Mouse (Mus musculus): ENCODE measurements at regions not wholly inside any gene's neighbourhood (a gene's known extent, or its start where the extent isn't known, plus 50 kb on each side); places are given as distances from the start of the nearest gene placed in this dataset.

- Histone ChIP-seq H3K4me1 (ENCODE audit: insufficient read depth) (no peaks in the 10 kb centered on the region), H3K27me3 (ENCODE audit: insufficient read depth, low read length) (no peaks in the 10 kb centered on the region), H3K4me3 (ENCODE audit: low read depth, low read length) (no peak overlapping the region), H3K9ac (no peak overlapping the region), H3K4me2 (no peak overlapping the region), H3K9me3 (ENCODE audit: low read depth, low read length) (no peaks in the 10 kb centered on the region), H3K36me3 (ENCODE audit: insufficient read depth) (no peaks in the 10 kb centered on the region), H3K27ac (ENCODE audit: low read depth) (no peak overlapping the region)
- DNase-seq = no peak
- WGBS = 48% methylated on average over 1 of the region's 1 CpGs
- TF ChIP-seq CTCF (IDR thresholded peaks at IDR 0.05; ENCODE audit: low read depth) = no peak
- ATAC-seq (ENCODE audit: insufficient read depth) = no peak
Observed at GRCm38 (mm10) chr11:114254344-114254743, 187.5 kb upstream of the Sdk2 start.

DNA sequence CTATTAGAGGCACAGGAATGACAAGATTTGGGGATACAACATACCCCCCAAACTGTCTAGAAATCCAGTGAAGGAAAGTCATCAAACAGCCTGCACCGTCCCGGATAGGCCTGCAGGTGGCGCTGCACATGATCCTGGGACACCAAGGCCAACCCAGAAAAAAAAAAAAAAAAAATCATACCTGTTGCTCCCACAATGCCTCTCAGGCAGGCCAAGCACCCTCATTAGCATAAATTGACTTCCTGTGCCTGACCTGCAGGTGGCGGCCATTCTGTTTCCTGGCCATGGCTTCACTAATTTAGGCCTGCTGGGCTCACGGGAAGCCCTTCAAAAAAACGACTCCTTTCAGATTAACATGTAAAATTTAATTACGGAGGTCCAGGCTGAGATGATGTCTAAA lies 184.8 kb upstream of the Sdk2 start:
- H3K27me3 ChIP-seq (ENCODE audit: insufficient read depth, low read length) = no peaks in the 10 kb centered on the region
- H3K27ac ChIP-seq (ENCODE audit: low read depth) = no peak overlapping the region

DNA sequence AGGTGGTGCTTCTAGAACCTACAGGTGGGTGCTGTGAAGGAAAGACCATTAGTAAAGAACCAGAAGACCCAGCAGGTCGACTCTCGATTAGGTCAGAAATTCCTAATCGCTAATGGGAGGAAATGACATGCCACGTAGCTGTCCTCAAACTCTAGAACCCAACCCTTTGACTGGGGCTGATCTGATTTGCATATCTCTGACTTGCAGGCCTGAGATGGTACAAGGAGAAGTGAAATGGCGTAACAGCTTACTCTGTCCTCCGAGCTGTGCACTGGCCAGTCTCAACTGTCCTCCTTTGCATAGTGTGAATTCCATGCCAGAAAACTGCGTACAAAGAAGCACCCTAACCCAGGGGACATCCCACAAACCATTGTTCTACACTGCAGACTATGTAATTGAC lies 182.4 kb upstream of the Sdk2 start:
- no peak for ATAC-seq (ENCODE audit: insufficient read depth)
- 75% methylated on average over 7 of the region's 7 CpGs for WGBS
- no peaks in the 10 kb centered on the region for H3K27me3 ChIP-seq (ENCODE audit: insufficient read depth, low read length)

More for the DNA sequence above, 184.8 kb upstream of the Sdk2 start:
- Histone ChIP-seq H3K4me1 (ENCODE audit: insufficient read depth) (peaks cover 5% of the 10 kb centered on the region; the same call in 1 of the 2 replicates), H3K4me3 (ENCODE audit: low read depth, low read length) (no peak overlapping the region), H3K4me2 (no peak overlapping the region), H3K36me3 (ENCODE audit: insufficient read depth) (no peaks in the 10 kb centered on the region), H3K9me3 (ENCODE audit: low read depth, low read length) (no peaks in the 10 kb centered on the region), H3K9ac (no peak overlapping the region)
- DNase-seq (no peak), ATAC-seq (ENCODE audit: insufficient read depth) (no peak)
- peak; percentile 52 for TF ChIP-seq CTCF (IDR thresholded peaks at IDR 0.05; ENCODE audit: low read depth)
- 78% methylated on average over 7 of the region's 7 CpGs for WGBS

DNA sequence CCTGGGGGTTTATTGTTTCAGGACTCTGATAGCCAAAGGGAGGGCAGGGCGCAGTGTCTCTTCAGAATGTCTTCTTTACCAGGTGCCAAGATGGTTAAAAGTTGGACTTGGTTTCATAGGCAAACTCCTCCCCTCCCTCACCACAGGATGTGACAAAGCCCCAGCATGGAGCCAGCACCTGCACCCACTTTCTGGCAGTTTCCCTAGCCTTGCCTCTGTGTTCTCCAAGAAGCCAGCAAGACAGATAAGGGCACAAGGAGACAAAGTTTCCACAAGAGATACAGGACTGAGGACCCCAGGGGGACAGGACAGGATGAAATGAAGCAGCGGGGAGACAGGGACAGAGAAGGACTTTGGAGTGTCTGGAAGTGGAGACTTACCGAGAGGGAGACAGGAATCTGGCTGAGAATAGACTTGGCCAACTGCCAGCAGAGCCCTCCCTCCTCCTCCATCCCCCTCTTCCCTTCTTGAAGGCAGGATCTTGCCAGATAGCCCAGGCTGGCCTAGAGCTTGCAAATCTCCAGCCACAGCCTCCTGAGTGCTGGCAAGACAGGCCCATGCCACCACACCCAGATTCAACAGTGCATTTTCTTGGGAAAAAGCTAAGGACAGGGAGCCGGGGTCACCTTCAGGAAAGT lies 181.5 kb upstream of the Sdk2 start:
- TF ChIP-seq CTCF (IDR thresholded peaks at IDR 0.05; ENCODE audit: low read depth) = no peak
- H3K4me2 ChIP-seq = no peak overlapping the region
- H3K36me3 ChIP-seq (ENCODE audit: insufficient read depth) = no peaks in the 10 kb centered on the region
- H3K9me3 ChIP-seq (ENCODE audit: low read depth, low read length) = no peaks in the 10 kb centered on the region
- H3K4me3 ChIP-seq (ENCODE audit: low read depth, low read length) = no peak overlapping the region
- ATAC-seq (ENCODE audit: insufficient read depth) (0 out of 2 replicates have a peak, but pooled peaks have one; percentile 41), DNase-seq (peak; percentile 67)
- peaks cover 5% of the 10 kb centered on the region; the same call in 1 of the 2 replicates for H3K4me1 ChIP-seq (ENCODE audit: insufficient read depth)
- no peaks in the 10 kb centered on the region for H3K27me3 ChIP-seq (ENCODE audit: insufficient read depth, low read length)
- no peak overlapping the region for H3K9ac ChIP-seq
- 56% methylated on average over 4 of the region's 4 CpGs for WGBS
- H3K27ac ChIP-seq (ENCODE audit: low read depth) = no peak overlapping the region

More for the DNA sequence above, 182.4 kb upstream of the Sdk2 start:
- H3K4me1 ChIP-seq (ENCODE audit: insufficient read depth) = peaks cover 5% of the 10 kb centered on the region; the same call in 1 of the 2 replicates
- no peaks in the 10 kb centered on the region for H3K9me3 ChIP-seq (ENCODE audit: low read depth, low read length)
- H3K9ac ChIP-seq = no peak overlapping the region
- no peak for DNase-seq
- H3K27ac ChIP-seq (ENCODE audit: low read depth) = no peak overlapping the region
- no peak overlapping the region for H3K4me3 ChIP-seq (ENCODE audit: low read depth, low read length)
- H3K36me3 ChIP-seq (ENCODE audit: insufficient read depth) = no peaks in the 10 kb centered on the region
- H3K4me2 ChIP-seq = no peak overlapping the region
- no peak for TF ChIP-seq CTCF (IDR thresholded peaks at IDR 0.05; ENCODE audit: low read depth)

DNA sequence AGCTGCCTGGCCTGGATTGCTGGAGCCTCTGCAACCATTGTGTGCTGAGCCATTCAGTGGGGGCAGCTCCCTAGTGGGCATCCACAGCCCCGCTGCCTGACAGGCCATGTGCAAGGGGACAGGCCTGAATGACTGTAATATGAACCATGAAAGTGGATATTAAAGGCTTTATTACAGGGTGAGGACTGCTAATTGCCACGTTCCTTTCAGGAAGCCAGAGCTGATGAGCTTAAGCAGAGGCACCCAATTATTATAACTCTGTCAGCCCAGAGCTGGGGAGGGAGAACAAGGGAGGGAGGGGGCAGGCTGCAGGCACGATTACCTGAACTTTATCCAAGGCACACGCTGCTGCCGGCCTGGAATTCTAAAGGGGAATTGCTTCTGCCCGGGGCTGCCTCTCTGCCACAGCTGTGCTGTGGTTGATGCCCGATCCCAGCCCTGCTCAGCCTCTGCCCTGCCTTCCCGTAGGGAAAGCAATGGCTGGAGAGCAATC lies 172.5 kb upstream of the Sdk2 start:
- no peak for DNase-seq
- H3K4me3 ChIP-seq (ENCODE audit: low read depth, low read length) = no peak overlapping the region
- 56% methylated on average over 8 of the region's 8 CpGs for WGBS
- no peak overlapping the region for H3K4me2 ChIP-seq
- H3K9me3 ChIP-seq (ENCODE audit: low read depth, low read length) = no peaks in the 10 kb centered on the region
- TF ChIP-seq CTCF (IDR thresholded peaks at IDR 0.05; ENCODE audit: low read depth) = no peak
- no peak overlapping the region for H3K9ac ChIP-seq
- no peaks in the 10 kb centered on the region for H3K27me3 ChIP-seq (ENCODE audit: insufficient read depth, low read length)
- no peaks in the 10 kb centered on the region for H3K36me3 ChIP-seq (ENCODE audit: insufficient read depth)
- no peak for ATAC-seq (ENCODE audit: insufficient read depth)
- no peaks in the 10 kb centered on the region for H3K4me1 ChIP-seq (ENCODE audit: insufficient read depth)
- H3K27ac ChIP-seq (ENCODE audit: low read depth) = no peak overlapping the region

GRCm38 (mm10) chr11:114238801-114239200 lies 172.0 kb upstream of the Sdk2 start:
- DNase-seq (no peak), ATAC-seq (ENCODE audit: insufficient read depth) (no peak)
- TF ChIP-seq CTCF (IDR thresholded peaks at IDR 0.05; ENCODE audit: low read depth) = no peak
- Histone ChIP-seq H3K4me2 (no peak overlapping the region), H3K27ac (ENCODE audit: low read depth) (no peak overlapping the region), H3K36me3 (ENCODE audit: insufficient read depth) (no peaks in the 10 kb centered on the region), H3K9me3 (ENCODE audit: low read depth, low read length) (no peaks in the 10 kb centered on the region), H3K4me1 (ENCODE audit: insufficient read depth) (no peaks in the 10 kb centered on the region), H3K9ac (no peak overlapping the region), H3K27me3 (ENCODE audit: insufficient read depth, low read length) (no peaks in the 10 kb centered on the region), H3K4me3 (ENCODE audit: low read depth, low read length) (no peak overlapping the region)
- 77% methylated on average over 5 of the region's 5 CpGs for WGBS

- no peaks in the 10 kb centered on the region for H3K36me3 ChIP-seq (ENCODE audit: insufficient read depth)
- no peaks in the 10 kb centered on the region for H3K4me1 ChIP-seq (ENCODE audit: insufficient read depth)
- no peak overlapping the region for H3K27ac ChIP-seq (ENCODE audit: low read depth)
- no peak overlapping the region for H3K4me3 ChIP-seq (ENCODE audit: low read depth, low read length)
- DNase-seq (no peak), ATAC-seq (ENCODE audit: insufficient read depth) (no peak)
- H3K4me2 ChIP-seq = no peak overlapping the region
- no peak overlapping the region for H3K9ac ChIP-seq
- no peaks in the 10 kb centered on the region for H3K9me3 ChIP-seq (ENCODE audit: low read depth, low read length)
- no peak for TF ChIP-seq CTCF (IDR thresholded peaks at IDR 0.05; ENCODE audit: low read depth)
- WGBS = 59% methylated on average over 8 of the region's 8 CpGs
- H3K27me3 ChIP-seq (ENCODE audit: insufficient read depth, low read length) = no peaks in the 10 kb centered on the region
Observed at GRCm38 (mm10) chr11:114238316-114238715, 171.5 kb upstream of the Sdk2 start.

Data from lung, embryonic 14.5 days (tissue).